Mouse (Mus musculus) stomach, postnatal 0 days (tissue): ENCODE measurements around the gene Zfp593.

Source experiments
- CTCF ChIP-seq: IDR thresholded peaks from 2 replicates; pipeline ENCODE4 v1.5.1; 2016; ENCODE audit warnings: antibody characterized with exemption, low read depth, mild to moderate bottlenecking, moderate library complexity
- EP300 ChIP-seq: optimal IDR thresholded peaks from 2 replicates; pipeline ENCODE3; 2016; ENCODE audit warnings: antibody characterized with exemption

DNA sequence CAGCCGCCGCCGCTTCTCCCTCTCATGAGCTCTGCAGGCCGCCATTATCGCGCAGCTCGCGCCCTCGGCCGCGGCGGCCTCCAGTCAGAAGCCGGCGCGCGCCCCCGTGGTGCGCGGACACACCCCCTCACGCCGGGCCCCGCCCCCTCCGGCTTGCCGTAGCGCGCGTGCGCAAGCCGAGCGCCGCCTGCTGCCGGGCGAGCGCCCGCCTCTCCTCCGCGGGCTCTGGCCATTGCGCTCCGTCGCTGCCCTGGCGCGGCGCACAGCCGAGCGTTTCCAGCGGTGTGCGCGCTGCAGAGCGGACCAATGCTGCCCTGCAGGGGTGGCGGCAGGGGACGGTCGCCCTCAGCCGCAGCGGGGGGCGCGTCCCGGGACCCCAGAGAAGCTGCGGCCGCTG lies 41.8 kb upstream of the Zfp593 start:
- TF ChIP-seq EP300 (no peak), CTCF (peak; percentile 56; the same call in 1 of the 2 replicates)
